Mouse (Mus musculus) heart, adult 2 months (tissue): ENCODE measurements at regions not wholly inside any gene's neighbourhood (a gene's known extent, or its start where the extent isn't known, plus 50 kb on each side); places are given as distances from the start of the nearest gene placed in this dataset.
A peak's percentile ranks its signal among the peaks of the same experiment; 100 is the strongest.

Source experiments
- CTCF ChIP-seq: fragments of 200-600 bp; IDR thresholded peaks from 2 replicates; pipeline ENCODE4 v1.8.1; 2022; ENCODE audit warnings: antibody characterized with exemption, mild to moderate bottlenecking, moderate library complexity
- EP300 ChIP-seq: fragments of 200-500 bp; IDR thresholded peaks from 2 replicates; pipeline ENCODE4 v1.6.1; 2011; ENCODE audit warnings: low read depth, low read length, control low read depth; ENCODE audit not compliant: insufficient read depth
- POLR2A ChIP-seq: fragments of 200-500 bp; IDR thresholded peaks from 2 replicates; pipeline ENCODE4 v1.6.1; 2011; ENCODE audit warnings: mild to moderate bottlenecking, low read depth, low read length, control low read depth; ENCODE audit not compliant: insufficient read depth

DNA sequence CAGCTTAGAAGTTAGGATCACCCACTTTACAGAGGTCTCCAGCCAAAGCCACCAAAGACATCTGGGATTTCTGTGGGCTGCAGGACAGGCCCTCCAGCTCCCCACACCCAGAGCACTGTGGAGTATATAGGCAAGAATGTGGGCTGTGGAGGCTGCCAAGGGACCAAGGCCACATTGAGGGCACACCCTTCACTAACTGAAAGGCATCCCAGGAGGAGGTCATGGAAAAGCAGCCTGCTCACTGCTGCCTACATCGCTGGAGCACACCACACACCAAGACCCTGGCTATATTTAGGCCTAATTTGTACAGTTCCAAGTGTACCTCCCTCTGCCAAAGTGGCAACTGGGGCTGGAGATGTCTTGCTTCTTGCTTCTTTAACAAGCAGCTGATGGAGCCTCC is 61.9 kb upstream of the Inpp5a start:
- TF ChIP-seq POLR2A = no peak
- no peak for TF ChIP-seq CTCF
- TF ChIP-seq EP300 = peak; percentile 47; the same call in 1 of the 2 replicates
